Mouse (Mus musculus) hindbrain, embryonic 14.5 days (tissue): ENCODE data around the gene Tmem30c. TPM values are rescaled to one million over a fixed set of nuclear protein-coding genes. Genes with fewer than 3 reads are reported as not detected.

Experiments used
- polyA plus RNA-seq: library from polyadenylated mRNA; unstranded; fragments of >200 nt; fragmentation: Nextera tagmentation; extraction: Ambion mirVana; gene quantifications from 2 replicates; pipeline ENCODE4 v1.2.1, GENCODE M21; 2014

Tmem30c gene
- polyA plus RNA-seq, 1 experiment from 2014 or later, result 0.43 TPM

Other genes starting within 250 kb of the Tmem30c start
- 0.16 and 0.20 TPM in 2 replicates for gene Tmem45a2, start 221.5 kb downstream of the Tmem30c start, polyA plus RNA-seq
- 87.9 and 100 TPM in 2 replicates for gene Tomm70a, start 171.2 kb downstream of the Tmem30c start, polyA plus RNA-seq
- gene Nit2, start 125.5 kb downstream of the Tmem30c start, polyA plus RNA-seq, result 49.1 and 50.3 TPM in 2 replicates
- 39.8 and 41.4 TPM in 2 replicates for gene Tbc1d23, start 61.4 kb downstream of the Tmem30c start, polyA plus RNA-seq
- 2.8 and 3.4 TPM in 2 replicates for gene Filip1l, start 60.2 kb upstream of the Tmem30c start, polyA plus RNA-seq